Mouse (Mus musculus) heart, postnatal 0 days (tissue): ENCODE data around the gene Glcci1.

Experiments used
- CTCF ChIP-seq: IDR thresholded peaks from 2 replicates; pipeline ENCODE4 v1.5.1; 2016; ENCODE audit warnings: antibody characterized with exemption, control low read depth, low read depth
- EP300 ChIP-seq: IDR thresholded peaks from 2 replicates; pipeline ENCODE4 v1.6.1; 2016; ENCODE audit warnings: antibody characterized with exemption, low read depth

DNA sequence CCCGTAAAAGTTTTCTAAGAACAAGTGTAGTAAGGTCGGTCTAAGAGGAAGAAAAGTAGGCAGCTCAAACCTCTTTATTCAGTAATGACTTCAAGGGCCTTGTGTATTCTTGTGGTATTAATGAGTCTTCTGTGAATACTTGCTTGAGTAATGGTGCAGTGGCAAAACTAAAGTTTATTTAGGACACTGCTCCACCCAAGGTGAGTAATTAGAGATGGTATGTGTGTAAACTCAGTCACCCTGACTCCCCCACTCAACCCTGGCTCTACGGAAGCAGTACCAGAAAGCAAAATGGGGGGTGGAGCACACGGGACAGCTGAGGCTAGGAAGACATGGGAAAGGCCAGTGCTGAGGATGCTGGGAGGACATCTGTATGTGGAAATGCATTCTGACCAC lies 13.6 kb upstream of the Glcci1 start:
- TF ChIP-seq EP300: no peak
- no peak for TF ChIP-seq CTCF
